Mouse (Mus musculus) cerebellum, adult 8-10 months (tissue): ENCODE measurements at regions not wholly inside any gene's neighbourhood (a gene's known extent, or its start where the extent isn't known, plus 50 kb on each side); places are given as distances from the start of the nearest gene placed in this dataset.
A peak's percentile ranks its signal among the peaks of the same experiment; 100 is the strongest.

Experiments used
- DNase-seq: peaks from one replicate; pipeline ENCODE4 v3.0.0; 2022

DNA sequence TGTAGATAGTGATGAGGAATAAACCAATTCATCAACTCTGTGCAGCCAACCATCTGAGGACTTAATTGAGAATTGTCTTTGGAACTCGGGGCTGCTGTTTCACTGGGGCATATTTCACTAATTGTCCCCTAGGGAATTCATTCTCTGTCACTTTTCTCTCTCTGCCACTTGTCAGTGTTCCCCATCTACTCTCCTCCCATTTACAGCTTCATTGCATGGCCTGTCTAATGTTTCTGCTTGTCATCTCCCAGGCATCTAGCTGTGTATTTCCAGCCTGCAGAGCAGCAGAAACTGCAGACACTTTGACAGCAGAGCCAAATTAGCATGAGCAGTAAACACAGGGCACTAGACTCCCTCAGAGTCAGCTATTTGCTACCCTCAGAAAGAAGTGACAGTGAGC, 1105.2 kb downstream of the Ntrk3 start:
- no peak for DNase-seq

DNA sequence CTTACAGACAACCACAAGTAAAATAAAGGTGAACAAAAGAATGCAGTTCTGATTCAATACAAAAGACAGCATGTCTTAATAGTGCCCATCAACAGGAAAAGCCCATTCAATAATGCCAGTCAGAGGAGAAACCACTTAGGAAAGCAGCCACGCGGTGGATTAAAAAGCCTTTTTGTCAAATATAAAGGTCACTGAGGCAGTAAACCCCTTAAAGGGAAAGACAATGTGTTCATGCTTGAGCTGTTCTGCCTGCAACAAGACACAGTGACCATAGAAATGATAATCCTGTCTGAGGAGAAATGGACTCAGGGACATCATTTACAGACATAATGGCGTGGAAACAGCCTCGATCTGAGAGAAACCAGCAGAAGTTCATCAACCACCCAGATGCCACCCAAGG, 1114.3 kb downstream of the Ntrk3 start:
- DNase-seq = no peak

- DNase-seq = no peak
These were observed 1114.9 kb downstream of the Ntrk3 start for GRCm38 (mm10) chr7:77622934-77623333.

GRCm38 (mm10) chr7:77572872-77573271, 1164.9 kb downstream of the Ntrk3 start:
- no peak for DNase-seq

- DNase-seq = peak; percentile 1
These were observed 1178.7 kb downstream of the Ntrk3 start for GRCm38 (mm10) chr7:77559095-77559494.

GRCm38 (mm10) chr7:77558536-77558935, 1179.3 kb downstream of the Ntrk3 start:
- DNase-seq = peak; percentile 11

DNA sequence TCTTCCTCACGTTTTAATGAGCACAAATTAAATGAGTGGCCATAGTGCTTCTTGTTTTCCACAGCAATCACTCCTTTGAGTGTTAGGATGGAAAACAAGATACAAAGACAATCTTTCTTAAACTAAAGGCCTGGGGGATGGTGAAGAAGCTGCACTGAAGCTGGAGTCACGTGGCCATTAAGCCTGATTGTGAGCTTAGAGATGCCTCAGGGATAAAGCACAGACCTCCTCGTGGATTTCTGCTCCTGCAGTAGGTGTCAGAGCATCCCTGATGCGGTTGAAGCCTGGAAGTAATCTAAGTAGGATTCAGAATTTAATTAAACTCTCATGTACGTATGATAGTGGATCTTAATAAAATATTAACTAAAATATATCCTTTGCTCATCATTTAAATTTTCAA, 1200.9 kb downstream of the Ntrk3 start:
- no peak for DNase-seq

DNA sequence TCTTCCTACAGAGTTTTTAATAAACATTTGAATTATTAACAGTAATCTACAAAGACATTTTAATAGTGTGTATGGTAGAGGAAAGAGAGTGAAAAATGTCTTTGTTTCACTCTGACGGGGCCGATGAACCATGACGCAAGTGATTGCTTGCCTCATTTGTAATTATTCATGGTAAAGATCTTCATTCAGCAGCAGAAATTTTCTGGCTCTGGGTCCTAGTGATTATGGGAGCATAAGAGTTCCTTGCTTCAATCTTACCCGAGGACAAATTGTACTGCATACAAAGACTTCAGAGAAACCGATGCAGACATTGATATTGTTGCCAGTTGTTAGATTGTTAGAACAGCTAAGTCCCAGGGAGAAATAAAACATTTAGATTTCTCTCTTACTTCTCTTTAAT, 1209.9 kb downstream of the Ntrk3 start:
- no peak for DNase-seq

DNA sequence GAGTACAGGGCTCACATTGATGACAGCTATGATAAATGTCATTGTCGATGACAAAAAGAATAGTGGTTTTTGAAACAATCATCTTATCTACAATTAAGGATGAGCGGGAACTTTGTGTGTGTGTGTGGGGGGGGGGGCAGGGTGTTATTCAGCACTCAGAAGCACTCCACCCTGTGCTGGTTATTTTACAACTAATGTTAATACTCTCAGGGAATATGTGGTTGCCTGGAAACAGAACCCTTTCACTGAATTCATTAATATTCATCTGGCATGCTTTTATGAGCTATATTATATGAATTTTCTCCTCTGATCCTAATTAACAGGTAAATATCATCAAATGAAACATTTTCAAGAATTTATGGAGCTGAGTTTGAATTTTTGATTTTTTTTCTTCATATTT, 1228.2 kb downstream of the Ntrk3 start:
- no peak for DNase-seq

DNA sequence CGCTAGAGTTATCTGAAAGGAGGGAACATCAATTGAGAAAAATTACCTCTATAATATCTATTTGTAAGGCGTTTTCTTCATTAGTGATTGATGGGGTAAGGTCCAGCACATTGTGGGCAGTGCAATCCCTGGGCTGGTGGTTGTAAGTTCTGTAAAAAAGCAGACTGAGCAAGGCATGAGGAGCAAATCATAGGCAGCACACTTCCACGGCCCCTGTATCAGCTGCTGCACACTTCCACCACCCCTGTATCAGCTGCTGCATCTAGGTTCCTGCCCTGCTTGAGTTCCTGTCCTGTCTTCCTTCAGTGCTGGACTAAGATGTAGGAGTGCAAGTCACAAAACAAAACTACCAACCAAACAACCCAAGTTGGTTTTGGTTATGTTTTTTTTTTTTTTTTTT, 1230.2 kb downstream of the Ntrk3 start:
- DNase-seq = no peak

DNA sequence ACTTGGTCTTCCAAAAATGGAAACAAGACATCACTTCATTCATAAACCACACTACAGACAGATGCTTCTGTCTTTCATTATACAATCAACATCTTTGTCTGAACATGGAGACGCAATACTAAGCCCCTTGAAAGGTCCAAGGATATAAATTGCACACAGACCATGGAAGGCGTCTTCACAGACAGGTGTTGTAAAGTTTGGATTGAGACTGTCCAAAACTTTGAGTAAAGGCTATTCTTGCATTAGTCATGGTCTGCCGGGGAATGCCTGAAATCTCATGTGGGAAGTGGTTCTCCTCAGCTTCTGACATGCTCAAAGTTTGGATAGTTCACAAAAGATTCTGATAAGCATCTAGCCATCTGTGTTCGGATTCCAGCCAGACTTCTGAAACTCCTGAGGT, 1235.2 kb downstream of the Ntrk3 start:
- DNase-seq = no peak

GRCm38 (mm10) chr7:77495066-77495465, 1242.7 kb downstream of the Ntrk3 start:
- DNase-seq = peak; percentile 12

GRCm38 (mm10) chr7:77477519-77477918, 1247.8 kb downstream of the Agbl1 start:
- no peak for DNase-seq

GRCm38 (mm10) chr7:77446052-77446367, 1216.3 kb downstream of the Agbl1 start:
- DNase-seq = no peak

DNA sequence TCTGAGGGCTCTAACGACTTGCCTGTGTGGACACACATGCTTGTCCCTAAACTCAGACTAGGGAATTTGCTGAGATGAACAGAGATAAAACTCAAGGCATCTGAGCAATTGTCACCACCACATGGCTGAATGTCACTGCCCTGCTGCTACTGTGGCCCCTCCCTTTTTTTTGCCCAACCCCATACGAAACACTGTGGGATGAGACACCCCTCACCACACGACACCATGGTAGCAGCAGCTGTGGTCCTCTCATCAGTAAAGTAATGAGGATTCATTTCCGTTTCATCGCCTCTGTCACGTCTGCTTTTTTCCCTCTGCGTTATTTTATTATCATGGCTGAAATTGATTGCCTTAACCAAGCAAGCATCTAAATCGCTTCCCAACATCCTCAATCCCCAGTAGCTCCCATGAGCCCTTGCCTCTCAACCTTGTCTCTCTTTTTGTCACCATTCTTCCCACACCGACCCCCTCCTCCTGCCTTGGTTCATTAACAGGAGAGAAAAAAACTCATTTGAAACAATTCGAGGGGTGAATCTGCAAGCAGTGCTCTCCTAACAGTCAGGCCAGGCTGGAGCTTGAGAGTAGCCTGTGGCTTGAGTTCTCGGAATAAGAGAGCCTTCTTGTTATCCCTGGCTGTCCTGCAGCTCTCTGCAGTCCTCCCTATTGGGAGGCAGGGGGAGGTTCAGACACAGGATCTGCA, 1215.8 kb downstream of the Agbl1 start:
- no peak for DNase-seq

- DNase-seq = no peak
These were observed 1211.9 kb downstream of the Agbl1 start for GRCm38 (mm10) chr7:77441622-77442021.

- no peak for DNase-seq
These were observed 1183.9 kb downstream of the Agbl1 start for GRCm38 (mm10) chr7:77413606-77414005.
